Mouse (Mus musculus) granulocyte monocyte progenitor cell, adult 5-6 weeks (primary cell): ENCODE data around the gene Hist1h1e. TPM values are rescaled to one million over a fixed set of nuclear protein-coding genes. Genes with fewer than 3 reads are reported as not detected.
"Not testable (repeated sequence)": the region's sequence is repeated elsewhere in the genome, so short reads cannot be mapped to it uniquely, and the experiment has no call there.

Experiments used
- ATAC-seq: replicated peaks from 2 replicates; pipeline ENCODE4 v1.8.0; 2016; ENCODE audit warnings: mild to moderate bottlenecking, moderate TSS enrichment, inconsistent platforms; ENCODE audit not compliant: poor library complexity, severe bottlenecking
- total RNA-seq, 2 experiments: library from RNA; stranded (forward) in 1 of 2; stranded (reverse) in 1 of 2; fragments of 200-712, 200-1000 nt in 1 of 2; fragments of >200 nt in 1 of 2; fragmentation: Nextera tagmentation in 1 of 2; gene quantifications; 2 replicates each; pipeline ENCODE4 v1.2.3; 2014 to 2017

Gene Hist1h1e
- total RNA-seq, 2 experiments from 2014 or later: 111 to 282 TPM

DNA sequence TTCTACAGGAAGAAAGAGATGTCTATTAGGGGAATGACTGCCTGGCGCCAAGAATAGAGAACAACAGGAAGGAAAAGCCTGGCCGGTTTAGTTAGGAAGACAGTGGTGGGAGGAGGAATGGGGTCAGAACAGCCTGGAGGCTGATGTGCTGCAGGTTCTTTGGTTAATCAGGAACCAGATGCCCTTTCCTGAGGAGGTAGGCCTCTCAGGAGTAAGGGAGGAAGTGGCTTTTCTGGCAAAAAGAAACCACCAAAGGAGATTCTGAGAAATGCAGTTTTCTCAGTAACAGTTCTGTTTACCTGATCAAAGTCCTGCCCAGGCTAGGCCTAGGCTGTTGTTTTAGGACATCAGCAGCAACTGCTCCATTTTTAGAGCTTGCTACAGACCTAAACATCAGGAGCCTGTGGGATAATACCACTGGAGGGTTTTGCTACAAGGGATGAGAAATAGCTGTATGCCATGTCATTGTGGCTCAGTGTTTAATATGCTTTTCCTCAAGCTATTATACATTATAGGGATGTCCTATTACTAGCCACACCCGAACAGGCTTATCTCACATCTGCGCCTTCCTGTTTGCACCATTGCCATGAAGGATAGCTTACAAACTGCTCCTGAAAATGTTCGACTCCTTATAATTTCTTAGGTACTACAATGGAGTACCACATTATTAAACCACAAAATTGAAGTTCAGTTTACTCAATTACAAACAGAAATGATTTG is 29.1 kb downstream of the Hist1h1e start:
- peak; percentile 61 for ATAC-seq

DNA sequence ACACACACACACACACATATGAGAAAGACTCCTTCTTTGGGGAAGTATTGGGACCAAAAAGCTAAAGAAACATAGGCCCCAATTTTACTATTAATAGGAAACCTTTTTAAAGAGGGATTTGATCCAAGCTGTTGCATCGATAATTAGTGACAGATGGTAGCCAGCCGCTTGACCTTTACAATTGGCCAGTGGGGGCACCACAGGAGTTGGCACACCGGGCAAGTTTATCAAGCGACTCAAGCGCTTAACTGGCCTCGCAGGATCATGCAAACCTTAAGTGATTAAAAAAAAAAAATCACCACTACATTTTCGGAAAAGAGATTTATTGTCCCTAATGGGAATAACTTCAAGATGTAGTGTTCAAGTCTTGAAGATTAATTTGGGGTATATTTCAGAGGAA is 29.7 kb downstream of the Hist1h1e start:
- no peak for ATAC-seq

DNA sequence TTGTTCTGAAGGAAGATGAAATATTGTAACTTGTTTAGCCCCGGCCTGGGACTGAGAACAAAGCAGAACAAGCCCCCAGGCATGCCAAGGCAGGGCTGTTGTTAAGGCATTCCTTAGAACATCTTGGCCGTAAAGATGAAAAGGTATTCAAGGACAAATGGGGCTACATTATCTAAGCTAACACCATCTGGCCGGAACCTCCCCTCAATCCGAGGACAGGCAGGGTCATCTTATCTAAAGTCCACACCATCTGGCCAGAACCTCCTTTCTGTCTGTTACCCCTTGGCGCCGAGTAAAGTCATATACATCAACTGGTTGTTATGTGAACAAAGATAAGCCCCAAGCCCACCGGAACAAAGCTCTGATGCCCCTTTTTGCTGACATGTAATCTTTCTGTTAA is 30.5 kb downstream of the Hist1h1e start:
- not testable (repeated sequence) for ATAC-seq

DNA sequence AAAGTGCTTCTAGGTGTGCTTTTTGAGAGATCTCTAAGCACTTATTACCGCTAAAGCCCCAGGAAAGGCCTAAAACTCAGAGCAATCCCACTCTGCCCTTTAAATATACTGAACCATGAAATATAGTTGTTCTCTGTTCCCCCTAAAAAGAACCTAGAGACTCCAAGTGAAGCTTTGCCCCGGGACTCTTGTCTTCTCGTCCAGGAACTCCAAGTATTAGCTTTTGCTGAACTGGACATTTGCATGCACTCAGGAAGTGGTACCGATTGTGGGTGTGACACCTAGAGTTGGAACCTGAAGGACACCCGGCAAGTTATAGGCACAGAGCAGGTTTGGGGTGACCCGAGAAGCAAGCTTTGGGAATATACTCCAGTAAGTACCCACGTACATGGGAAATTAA is 31.2 kb downstream of the Hist1h1e start:
- ATAC-seq: no peak

DNA sequence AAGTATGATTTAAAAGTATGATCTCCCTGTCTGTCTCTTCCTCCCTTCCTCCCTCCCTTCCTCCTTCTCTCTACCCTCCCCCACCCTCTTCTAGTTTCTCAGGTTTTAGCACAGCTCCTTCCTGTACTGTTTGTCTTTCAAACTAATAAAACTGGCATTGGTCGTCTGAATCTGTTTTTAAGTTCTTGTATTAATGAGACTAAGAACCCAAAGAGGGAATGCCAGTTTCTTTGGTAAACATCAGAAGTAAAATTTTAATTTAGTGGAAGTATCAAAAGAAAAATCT is 35.5 kb downstream of the Hist1h1e start:
- no peak for ATAC-seq

DNA sequence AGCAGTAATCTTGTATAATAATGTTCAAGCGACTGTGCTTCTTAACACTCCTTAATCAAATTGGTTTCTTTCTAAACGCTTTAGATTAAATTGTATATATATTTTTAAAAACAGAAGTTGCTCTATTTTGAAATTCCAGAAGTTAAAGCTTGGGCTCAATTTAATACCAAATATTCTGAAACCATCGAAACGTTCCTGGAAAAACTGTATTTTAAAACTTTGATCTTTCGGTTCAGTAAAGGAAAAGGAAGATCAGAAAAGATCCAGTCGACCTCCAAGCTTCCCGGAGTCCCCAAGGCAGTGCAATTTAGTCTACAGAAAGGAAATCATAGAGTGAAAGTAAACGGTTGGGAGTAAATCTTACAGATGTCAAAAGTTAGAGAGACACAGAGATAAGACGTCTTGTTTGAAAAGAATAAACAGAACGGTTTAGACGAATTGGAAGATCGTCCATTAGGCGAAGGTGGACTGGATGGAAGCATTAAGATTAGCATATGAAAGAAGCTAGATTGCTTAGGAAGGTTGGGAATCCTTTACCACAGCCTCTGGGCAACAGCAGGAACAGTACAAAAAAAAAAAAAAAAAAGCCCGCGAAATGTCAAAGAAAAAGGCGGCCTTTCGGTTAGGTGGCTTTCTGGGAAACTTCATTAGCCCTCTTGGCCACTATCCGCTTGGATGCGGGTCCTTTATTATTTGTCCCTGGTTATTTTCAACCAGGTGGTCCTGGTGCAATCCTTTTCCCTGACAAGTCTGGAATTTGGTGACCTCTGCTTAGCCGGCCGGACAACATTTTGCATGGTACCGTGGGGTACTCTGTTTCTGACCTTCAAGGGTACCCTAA is 36.0 kb downstream of the Hist1h1e start:
- no peak for ATAC-seq

DNA sequence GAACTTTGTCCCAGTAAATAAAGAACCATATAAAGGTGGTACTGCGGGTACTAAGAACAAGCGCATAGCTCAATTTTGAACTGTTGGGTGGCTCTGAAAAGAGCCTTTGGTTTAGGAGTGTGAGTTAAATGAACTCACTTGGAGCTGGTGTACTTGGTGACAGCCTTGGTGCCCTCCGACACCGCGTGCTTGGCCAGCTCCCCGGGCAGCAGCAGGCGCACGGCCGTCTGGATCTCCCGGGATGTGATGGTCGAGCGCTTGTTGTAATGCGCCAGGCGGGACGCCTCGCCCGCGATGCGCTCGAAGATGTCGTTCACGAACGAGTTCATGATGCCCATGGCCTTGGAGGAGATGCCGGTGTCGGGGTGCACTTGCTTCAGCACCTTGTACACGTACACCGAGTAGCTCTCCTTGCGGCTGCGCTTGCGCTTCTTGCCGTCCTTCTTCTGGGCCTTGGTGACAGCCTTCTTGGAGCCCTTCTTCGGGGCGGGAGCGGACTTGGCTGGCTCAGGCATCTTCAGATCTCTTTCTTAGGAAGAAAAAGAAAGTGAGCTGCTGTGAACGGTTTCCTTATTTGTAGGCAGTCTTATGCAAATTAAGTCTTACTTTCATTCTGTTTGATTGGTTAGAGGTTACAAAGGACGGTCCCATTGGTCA is 36.8 kb downstream of the Hist1h1e start:
- ATAC-seq: peak; percentile 72

DNA sequence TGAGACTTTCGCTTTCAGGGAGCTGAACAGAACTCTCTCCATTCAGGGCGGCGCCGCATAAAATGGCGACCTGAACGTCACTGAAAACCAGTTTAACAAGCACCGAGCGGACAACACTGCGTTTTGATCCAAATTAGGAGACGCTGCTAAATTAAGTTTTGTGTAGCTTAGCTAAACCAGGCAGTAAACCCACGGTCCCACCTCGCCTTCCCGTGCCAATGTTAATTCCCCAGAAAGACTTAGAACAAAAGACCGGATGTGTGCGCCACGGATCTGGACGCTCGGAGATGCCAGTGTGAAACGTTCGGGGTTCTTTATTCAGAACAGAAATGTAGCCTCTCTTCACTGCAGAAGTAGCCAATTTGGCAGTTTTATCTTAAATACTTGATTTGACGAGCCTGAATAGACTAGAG is 37.3 kb downstream of the Hist1h1e start:
- ATAC-seq: peak; percentile 20

DNA sequence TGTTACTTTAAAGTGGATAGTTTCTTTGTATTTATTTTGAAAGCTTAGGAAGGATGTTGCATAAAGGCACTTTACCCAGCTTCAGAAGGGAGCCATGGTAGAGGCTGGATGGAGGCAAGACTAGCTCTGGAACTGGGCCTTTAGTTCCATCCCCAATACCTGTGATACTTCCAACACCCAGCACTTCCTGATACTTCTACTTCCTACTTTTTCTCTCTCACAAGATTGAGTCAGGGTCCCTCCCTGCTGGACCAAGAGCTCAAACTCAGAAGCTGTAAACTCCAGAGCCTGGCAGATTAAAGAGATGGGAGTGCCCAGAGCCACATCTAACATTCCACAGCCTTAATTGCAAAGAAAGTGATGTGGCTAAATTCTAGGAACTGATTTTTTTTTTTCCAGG is 38.0 kb downstream of the Hist1h1e start:
- ATAC-seq: no peak

DNA sequence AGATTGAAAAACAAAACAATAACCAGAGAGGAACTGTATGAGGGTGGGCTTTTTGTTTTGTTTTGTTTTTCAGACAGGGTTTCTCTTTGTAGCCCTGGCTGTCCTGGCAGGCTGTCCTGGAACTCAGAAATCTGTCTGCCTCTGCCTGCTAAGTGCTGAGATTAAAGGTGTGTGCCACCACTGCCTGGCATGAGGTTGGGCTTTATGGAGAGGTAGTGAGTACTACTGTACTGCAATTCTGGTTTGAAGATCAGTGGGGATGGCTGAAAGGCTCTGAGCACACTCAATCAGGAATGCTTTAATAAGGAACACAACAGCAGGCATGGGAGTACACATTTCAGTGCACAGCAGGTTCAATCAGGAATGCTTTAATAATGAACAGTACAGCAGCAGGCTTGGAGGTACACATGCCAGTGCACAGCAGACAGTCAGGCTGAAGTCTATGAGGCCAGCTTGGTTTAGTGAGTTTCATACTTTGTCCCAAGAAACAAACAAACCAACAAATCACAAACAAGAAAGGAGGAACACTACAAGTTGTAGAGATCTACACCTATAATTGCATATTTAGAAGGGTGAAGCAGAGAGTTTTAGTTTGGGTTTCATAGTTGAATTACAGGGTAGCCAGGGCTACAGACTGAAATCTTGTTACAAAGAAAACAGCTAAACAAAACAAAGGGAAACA is 38.8 kb downstream of the Hist1h1e start:
- no peak for ATAC-seq

DNA sequence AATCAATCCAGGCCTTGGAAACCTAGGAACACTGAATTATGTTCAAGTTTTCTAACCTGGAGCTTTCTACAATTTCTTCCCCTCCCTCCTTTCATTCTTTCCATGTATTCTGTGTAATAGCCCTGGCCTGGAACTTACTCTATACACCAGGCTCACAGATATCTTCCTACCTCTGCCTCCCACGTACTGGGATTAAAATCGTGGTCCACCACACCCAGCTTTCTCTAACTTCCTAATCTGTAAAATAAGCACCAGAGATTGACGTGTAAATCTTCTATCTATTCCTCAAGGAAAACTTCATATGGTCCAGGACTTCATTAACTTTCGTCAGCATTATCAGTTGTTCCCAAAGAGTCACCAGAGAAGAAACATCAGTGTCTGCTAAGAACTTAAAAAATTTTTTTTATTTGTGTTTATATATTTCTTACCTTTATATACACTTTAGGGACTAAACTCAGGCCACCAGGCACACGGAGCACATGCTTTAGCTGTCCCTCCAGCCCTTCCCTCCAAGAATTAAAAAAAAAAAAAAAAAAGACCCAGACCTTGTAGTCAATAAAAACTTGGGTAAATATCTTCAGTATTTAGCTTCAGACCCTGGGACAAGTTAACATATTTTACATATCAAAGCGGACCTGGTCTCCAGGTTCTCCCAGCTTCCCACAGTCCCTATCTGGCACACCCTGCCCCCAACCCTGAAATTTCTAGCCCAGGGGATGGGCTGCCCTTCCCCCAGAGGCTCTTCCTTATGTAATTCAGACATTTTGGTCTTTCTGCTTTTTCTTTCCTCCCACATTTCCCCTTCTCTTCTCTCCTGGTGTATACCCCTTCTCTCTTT is 39.9 kb downstream of the Hist1h1e start:
- no peak for ATAC-seq

DNA sequence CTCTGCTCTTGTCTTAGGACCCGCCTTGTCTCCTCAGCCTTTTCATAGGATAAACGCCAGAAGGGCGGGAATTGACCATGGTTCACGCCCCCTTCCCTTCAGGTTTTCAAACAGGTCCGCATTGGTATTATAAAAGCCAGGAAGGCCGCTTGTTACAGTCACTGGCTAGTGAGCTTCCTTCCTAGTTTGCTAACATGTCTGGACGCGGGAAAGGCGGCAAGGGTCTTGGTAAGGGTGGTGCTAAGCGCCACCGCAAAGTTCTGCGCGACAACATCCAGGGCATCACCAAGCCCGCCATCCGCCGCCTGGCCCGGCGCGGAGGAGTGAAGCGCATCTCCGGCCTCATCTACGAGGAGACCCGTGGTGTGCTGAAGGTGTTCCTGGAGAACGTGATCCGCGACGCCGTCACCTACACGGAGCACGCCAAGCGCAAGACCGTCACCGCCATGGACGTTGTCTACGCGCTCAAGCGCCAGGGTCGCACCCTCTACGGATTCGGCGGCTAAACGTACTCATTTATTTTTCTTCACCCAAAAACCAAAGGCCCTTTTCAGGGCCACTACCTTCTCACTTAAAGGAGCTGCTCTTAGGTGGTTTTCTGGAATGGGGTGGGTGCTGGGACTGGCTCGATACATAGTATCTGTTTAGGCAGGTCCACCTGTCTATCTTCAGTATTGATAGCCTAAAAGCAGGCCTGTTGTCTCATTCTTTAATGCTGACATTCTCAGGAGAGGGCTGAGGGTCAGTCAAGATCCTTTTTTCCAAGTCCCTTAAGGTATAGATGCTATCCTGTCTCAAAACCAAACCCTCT is 40.7 kb downstream of the Hist1h1e start, which contains the start of gene Hist1h4d:
Hist1h4d (plus strand) TSS at position 191 of the 811 bp plus-strand sequence.
- peak; percentile 81 for ATAC-seq

DNA sequence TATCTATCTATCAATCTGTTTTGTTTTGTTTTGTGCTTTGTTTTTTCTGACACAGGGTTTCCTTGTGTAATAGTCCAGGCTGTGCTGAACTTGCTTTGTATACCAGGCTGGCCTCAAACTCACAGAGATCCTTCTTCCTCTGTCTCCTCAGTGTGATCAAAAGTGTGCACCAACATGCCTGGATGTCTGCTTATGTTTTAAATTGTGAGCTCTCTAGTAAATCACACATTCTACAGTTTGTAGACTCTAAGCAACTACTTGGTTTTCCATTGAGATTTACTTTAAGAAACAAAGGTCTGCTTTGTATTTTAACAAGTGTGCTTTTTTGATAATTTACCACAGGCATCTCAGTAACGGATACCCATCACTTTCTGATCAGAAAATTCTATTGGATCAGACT is 44.5 kb downstream of the Hist1h1e start:
- ATAC-seq: no peak

DNA sequence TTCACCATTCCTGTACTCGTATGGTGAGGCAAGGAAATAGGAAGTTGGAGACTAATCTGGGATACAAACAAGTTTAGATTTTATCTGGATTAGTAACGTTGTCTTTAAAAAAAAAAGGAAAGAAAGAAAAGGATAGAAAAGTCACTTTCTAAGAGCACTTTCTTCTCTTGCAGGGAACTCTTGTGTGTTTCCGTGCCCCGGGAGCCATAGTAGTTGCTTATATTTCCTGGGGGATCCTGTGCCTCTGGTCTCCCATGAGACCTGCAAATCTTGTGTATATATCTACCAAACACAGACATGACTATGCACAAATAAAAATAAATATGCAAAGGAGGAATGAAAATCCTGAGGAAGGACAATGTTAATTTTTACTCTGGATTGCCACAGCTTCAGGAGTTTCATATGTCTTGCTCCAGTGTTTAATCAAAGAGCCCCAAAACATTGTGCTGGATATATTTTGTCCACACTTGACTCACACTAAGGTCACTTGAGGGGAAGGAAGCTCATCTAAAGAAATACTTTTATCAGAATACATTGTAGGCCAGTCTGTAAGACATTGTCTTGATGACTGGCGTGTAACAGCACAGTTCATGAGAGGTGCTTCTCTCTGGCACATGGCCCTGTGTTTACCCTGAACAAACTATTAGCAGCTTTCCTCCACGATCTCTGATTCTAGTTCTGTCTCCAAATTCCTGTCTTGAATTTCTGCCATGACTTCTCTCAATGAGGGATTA is 45.3 kb downstream of the Hist1h1e start:
- ATAC-seq: no peak

DNA sequence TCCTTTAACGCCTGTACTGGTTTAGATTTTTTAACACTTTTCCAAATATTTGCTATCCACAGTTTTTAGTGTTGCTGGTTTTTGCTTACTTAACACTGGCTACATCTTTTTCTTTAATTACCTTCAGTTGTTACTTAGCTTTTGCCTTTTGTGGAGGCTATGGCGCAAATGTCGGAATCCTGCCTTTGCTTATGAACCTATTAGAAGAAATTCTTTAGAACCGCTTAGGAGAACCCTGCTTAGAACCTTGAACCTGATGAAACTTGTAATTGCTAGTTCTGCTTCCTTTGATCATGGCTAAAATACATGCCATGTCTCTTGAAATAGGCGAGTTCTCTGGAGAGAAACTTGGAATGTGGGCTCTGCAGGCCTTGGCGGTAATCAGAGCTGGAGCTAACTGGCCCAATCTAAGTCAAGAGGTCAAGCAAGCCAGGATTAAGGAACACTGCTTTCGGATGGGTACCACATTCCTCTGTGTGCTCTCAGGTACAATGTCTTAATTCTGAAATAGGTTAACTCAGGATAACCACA is 45.9 kb downstream of the Hist1h1e start:
- ATAC-seq: no peak

DNA sequence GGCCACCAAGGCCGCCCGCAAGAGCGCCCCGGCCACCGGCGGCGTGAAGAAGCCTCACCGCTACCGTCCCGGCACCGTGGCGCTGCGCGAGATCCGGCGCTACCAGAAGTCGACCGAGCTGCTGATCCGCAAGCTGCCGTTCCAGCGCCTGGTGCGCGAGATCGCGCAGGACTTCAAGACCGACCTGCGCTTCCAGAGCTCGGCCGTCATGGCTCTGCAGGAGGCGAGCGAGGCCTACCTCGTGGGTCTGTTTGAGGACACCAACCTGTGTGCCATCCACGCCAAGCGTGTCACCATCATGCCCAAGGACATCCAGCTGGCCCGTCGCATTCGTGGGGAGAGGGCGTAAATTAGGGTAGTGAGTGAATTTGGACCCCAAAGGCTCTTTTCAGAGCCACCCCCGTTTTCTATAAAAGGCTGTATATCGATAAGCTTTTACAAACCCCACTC is 46.5 kb downstream of the Hist1h1e start:
- ATAC-seq: not testable (repeated sequence)

DNA sequence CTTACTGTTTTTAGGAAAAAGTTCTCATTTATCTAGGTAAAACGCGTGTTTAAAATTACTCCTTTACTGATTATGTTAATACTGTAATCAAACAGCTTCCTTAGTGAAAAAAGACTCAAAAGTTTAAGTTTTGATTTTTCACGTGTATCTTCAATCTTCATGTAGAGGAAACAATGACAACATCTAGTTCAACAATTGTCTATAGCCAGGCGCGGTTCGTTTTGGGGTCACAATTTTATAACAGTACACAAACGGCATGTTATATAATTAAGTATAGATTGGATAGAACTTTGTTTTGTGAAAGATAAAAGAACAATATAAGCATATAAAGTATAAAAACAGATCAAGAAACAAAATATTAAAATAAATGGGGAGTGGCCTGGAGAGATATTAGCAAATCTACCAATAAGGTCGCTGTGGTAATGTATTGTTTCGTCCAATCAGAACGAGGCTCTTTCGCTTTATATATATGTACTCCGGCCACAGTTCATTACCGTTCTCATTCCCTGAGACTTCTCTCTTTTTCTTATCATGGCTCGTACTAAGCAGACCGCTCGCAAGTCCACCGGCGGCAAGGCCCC is 47.0 kb downstream of the Hist1h1e start, which contains the start of gene Hist1h3d:
Hist1h3d (plus strand) TSS at position 493 of the 581 bp plus-strand sequence.
- peak; percentile 43 for ATAC-seq
